Mouse (Mus musculus): ENCODE measurements around the gene Cfap65.
A peak's percentile ranks its signal among the peaks of the same experiment; 100 is the strongest.

The Cfap65 gene

DNA sequence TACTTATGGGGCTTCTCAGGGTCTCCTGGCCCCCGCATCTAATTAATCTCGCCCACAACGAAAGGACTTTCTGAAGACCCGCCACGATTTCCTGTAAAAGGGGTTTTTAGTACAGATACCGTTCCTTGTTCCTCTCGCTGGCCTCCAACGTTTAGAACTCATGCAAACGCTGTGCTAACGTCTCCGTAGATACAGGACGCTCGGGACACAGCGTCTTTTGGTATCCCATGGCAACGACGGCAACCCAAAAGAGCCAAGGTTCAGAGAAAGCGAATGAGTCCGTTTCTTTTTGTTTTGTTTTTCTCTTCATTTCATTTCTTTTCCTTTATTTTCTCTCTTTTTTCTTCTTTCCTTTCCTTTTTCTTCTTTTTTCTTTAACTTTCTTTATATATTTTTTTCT is at the start of gene Cfap65:
Cfap65 (minus strand) TSS at position 198 of the 400 bp plus-strand sequence.
- no peak for DNase-seq (ENCODE audit: low spot score in 2 of 2)

DNA sequence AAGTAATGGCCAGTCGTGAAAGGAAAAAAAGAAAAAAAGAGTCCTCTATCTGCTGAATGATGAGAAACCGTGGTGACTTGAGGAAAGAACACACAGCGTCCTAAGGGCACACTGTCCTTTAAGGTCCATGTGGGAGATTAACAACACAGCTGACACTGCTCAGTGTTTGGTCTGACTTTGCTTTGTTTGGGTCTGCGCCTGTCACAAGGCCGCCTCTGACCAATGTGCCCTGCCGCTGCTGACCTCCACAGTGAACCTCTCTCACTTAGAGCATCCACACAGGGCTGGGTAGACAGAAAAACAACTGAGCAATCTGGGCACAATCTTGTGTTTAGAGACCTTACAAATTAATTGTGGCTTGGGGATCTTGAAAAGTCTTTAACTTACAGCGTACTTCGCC is 41.6 kb upstream of the Cfap65 start:
- no peak for DNase-seq (ENCODE audit: low spot score in 2 of 2)

DNA sequence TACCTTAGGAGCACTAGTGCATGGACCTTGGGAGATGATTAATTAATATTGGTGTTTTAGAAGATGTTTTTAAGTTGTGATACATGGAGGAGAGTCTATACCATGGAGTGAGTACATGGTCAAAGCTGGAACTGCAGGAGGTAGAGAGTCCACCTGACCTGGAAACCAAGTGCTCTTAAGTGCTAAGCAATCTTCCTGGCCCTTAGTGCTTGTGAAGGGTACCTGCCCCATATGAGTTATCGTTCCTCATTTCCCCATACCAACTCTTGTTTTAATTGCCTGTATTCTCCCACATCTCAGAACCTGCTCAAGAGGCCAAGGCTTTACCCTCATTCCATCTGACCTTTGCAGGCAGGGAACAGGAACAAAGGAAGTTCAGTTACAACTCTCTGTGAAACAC is 40.5 kb upstream of the Cfap65 start:
- no peak for DNase-seq (ENCODE audit: low spot score in 2 of 2)

DNA sequence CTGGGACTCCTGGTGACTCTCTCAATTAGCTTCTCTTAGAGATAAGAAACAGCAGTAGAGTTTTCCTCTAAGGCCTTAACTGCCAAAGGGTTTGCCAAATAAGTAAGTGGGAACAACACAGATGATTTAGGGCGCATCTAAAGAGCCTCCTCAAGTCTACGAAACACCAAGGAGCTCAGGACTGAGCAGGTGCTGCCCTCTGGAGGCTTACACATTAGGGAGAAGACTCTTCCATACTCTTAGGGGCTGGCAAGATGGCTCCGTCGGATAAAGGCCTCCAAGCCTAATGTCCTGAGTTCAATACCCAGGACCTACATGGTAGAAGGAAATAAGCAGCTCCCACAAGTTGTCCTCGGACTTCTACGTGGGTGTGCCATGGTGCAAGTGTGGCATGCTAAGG is 38.2 kb upstream of the Cfap65 start:
- DNase-seq (ENCODE audit: low spot score in 2 of 2): no peak

DNA sequence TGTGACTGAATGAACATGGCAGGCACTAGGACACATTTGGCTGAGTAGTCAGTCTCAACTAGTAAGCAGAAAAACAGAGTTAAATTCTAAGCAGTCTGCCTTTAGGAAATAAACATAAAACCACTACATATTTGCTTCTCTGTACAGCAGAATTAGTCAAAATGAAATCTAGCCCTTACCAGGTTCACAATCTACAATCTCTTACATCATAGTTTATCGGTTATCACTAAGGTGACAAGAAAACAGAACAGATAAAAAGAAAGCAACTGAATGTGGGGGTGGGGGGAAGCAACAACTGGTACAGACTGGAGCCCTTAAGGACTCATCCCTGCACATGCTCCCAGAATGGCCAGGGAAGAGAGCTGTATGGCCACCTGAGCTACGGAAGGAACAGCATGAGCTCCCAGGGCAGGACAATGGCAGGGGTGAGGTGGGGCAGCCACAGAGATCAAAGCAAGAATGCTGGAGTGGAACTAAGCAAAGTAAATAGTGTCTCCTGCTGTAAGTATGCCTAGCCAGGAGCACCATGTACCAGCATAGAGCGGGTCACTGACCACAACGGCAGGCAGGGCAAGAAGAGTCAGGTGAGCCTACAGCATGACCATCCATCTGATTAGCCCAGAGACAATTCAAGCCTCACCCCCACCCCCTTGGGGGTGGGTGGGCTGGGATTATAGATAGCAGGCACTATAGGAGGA is 36.1 kb upstream of the Cfap65 start:
- no peak for DNase-seq (ENCODE audit: low spot score in 2 of 2)

DNA sequence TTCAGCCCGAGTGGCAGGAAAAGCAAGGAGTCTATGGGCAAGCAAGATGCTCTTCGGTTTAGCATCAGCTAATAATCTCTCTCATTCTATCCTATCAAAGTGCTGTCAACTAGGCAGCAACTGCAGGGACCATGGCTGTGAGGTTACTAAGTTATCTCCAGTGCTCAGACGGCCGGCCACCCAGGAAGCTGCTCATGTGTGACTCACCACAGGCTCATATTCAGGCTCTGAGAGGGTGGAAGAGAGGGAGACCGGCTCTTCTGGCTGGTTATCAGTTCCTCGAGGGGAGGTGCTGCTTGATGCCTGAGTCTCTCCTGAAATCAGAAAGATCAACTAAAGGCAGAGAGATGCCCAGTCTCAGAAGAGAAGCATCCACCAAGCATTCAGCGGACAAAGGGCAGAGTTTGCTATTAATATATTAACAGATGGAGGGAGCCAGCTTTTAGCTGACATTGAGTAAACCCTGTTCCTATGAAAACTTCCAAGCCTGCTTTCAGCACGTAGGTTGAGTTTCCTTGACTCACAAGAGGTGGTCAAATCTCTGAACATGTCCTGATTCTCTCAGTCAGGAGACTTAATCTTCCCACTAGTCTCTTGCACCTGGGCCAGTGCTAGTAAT is 32.7 kb upstream of the Cfap65 start:
- no peak for DNase-seq (ENCODE audit: low spot score in 2 of 2)

DNA sequence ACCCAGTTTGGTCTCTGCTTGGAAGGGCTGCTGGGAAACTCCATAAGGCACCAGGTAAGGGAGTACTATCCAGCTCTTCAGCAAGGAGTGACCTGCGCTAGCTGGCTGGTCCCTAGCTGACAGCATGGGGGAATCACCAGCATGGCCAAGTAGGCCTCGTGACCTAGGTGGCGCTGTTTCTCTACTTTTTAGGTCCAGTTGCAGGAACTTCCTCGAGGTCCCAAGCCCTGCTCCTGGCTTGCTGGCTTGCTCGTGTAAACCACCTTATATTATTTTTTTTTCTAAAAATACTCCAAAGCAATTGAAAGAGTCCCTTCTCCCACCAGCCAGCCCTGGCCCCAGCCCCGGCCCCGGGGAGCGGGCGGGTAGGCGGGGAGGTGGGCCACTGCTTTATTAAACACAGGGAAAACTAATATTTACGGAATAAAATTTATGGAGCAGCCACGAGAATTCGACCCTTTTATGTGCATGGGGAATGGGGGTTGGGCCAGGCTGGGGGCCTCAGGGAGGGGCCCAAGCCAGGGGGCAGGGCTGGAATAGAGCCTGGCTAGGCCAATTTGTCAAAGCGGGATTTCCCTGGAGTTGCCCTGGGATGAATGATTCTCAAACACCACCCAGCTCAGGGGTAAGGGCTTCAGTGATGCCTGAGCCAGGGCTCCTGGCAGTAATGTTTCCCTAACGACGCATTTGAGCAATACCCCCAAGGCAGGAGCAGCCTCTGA is 29.3 kb upstream of the Cfap65 start:
- DNase-seq (ENCODE audit: low spot score in 2 of 2): peak; percentile 64 to 80

DNA sequence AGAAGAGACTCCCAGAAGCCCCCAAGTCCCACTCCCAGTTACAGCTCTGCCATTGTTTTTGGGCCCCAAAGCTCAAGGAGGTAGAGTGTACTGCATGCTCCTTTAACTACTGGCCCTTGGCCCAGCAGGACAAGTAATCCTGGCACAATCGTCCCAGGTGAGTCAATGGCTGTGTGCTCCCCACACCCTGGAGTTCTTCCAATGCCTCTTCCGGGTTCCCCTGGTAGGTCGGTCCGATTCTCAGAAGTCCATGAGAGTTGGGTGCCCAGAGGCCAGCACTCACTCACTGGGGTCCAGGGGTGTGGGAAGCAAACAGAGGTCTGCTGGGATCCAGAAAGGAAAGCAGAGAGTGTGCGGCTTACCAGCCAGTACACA is 27.4 kb upstream of the Cfap65 start:
- no peak for DNase-seq (ENCODE audit: low spot score in 2 of 2)

DNA sequence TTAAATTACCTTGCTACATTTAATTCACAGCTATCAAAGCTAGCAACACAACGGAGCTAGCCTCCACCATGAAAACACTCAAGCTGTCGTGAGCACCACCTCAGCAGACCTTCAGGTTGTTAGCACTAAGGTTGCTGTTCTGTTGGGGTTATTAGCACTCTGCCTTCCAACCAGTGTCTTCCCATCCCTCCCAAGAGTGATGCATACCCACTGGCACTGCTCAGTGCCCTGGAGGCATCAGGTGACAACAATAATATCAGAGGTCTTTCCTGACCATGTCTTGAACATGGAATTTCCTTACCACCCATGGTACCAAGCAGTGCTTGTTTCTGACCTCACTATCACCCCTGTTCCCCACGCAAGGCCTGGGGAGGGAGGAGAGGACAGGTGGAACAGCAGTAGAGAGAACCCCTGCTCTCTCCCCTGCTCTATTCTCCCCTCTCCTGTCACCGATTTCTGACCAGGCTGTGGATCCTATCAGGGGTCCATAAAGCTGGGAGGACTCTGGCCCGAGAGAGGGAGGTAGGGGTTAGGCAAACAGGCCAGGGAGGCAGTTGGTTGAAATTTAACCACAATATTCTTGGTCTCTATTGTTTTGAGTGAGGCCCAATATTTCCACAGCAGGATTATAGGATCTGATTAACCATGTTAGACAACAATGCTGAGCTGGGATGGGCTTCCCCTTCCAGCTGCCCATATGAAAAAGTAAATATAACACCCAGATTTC is 26.9 kb upstream of the Cfap65 start:
- DNase-seq (ENCODE audit: low spot score in 2 of 2): no peak

DNA sequence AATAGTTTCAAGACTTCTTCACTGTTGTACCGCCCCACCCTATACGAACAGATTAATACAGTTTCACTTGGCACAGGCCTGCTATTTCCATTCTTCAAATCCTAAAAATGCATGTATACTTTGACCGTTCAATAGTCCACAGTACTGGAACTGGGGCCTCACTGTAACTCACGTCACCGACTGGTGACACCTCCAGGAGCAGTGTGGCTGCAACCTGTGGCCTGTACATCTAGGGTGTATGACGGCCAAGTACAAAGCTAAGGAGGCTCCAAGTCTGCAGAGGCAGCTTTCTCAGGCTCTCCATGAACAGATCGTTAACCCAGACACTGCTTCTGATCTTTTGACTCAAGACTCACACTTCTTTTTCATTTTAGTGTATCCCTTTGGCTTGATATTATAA is 26.3 kb upstream of the Cfap65 start:
- DNase-seq (ENCODE audit: low spot score in 2 of 2): no peak

DNA sequence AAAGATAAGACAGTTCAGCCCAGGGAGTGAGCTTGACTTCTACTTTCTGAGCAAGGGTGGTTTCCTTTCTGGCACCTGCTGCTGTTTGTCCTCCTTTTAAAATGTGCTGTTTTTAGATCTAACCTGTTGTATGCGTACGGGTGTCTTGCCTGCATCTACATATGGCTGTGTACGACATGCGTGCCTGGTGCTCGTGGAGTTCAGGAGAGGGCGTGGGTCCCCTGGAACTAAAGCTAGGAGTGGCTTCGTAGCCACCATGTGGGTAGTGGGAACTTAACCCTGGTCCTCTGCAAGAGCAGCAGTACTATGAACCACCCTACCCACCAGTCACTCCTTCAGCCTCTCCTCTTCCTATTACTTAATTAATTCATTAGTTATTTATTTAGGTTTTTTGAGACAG is 24.7 kb upstream of the Cfap65 start:
- no peak for DNase-seq (ENCODE audit: low spot score in 2 of 2)

DNA sequence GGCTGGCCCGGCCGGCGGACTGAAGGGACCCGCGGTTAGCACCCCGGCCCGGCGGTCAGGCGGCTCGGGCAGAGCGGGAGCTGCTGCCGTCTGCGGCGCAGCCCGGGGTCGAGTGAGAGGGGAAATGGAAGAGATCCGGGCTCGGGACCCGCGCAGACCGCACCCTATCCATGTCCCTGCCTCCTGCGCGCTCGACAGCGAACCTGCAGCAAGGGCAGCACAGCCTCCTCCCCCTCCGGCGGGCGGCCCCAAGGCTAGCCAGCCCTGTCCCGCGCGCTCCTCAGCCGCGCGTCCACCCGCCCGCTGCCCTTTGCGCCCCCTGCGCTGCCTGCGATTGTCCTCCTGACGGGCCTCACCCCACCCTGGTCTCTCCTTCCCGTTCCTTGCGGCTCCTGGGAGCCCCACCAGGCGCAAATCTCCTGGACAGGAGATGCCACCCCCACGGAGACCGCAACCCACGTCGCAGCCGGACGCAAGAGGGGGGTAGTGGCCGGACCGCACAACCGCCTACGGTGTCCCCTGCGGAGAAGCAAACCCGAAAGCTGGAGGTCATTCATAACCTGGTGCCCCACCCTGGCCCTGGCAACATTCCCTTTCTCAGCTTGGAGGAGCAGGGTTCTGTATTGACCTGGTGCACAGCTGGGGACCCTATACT is 16.3 kb upstream of the Cfap65 start, which contains the start of gene Ihh:
Ihh (minus strand) TSS at position 117 of the 655 bp plus-strand sequence.
- no peak for DNase-seq (ENCODE audit: low spot score in 2 of 2)

DNA sequence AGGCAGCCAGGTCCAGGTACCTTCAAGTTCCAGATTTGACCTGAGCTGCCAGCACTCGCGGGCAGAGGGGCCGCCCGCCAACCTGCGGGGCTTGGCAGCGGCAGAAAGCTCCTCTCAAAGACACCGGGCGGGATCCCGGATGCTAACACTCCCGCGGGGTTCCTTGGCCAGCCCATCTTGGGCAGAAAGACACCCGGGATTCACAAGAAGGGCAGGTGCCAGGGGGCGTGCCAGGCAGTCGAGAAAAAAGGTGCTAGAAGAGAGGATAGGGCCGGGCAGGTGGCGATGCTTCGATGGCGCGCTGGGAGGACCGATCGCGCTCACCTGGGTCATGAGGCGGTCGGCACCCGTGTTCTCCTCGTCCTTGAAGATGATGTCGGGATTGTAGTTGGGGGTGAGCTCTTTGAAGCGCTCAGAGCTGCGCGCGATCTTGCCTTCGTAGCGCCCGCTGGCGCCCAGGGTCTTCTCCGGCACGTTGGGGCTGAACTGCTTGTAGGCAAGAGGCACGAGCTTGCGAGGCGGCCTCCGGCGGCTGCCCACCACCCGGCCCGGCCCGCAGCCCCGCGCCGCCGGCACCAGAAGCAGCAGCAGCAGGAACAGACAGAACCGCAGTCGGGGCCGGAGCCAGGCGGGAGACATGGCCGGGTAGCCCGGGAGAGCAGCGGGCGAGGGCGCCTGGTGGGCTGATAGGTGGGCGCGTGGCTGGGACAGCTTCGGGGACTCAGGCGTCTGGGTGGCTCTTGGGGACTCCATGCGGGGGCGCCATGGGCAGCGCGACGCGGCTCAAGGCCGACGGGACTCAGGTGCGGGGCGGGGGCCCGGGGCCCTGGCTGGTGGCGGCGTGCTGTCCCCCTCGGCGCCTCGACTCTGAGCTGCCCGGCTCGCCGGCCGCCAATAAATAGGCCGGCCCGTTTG is 15.4 kb upstream of the Cfap65 start:
- no peak for DNase-seq (ENCODE audit: low spot score in 2 of 2)

DNA sequence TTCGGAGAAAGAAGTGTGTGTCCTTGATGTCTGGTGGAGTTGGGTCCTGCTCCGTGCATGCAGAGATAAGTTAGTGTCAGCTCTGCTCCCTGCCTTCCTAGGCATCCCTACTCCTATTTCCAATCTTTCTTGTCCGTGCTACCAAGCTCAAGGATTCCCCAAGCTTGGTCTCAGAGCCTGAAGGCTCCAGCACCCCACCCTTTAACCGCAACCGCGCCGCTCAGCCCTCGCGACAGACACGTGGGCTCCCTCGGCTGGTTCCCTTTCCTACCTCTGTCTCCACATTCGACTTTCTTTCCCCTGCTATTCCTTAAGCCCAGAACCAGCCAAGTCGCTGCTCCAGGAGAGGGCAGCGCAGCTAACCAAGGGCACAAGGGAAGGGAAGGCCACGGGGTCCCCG is 14.7 kb upstream of the Cfap65 start:
- DNase-seq (ENCODE audit: low spot score in 2 of 2): no peak

DNA sequence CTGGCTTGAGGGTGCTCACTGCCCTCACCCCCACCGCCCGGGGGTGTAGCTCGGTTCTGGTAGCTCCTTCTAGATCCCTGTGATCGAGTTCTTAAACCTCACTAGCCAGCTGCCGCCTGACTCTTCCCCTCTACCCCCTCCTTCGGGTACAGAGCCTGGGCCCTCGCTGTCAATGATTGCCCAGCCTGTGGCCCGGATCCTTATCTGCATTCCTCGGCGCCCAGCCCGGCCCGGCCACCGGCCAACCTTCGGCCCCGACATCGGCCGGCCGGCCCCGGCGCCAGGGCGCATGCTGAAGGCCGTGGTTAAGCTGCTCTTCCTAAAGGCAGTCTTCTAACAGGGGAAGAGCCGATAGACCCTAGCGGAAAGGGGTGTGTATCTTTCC is 14.3 kb upstream of the Cfap65 start:
- peak in 1 of 2 experiments; percentile 60 for DNase-seq (ENCODE audit: low spot score in 2 of 2)

DNA sequence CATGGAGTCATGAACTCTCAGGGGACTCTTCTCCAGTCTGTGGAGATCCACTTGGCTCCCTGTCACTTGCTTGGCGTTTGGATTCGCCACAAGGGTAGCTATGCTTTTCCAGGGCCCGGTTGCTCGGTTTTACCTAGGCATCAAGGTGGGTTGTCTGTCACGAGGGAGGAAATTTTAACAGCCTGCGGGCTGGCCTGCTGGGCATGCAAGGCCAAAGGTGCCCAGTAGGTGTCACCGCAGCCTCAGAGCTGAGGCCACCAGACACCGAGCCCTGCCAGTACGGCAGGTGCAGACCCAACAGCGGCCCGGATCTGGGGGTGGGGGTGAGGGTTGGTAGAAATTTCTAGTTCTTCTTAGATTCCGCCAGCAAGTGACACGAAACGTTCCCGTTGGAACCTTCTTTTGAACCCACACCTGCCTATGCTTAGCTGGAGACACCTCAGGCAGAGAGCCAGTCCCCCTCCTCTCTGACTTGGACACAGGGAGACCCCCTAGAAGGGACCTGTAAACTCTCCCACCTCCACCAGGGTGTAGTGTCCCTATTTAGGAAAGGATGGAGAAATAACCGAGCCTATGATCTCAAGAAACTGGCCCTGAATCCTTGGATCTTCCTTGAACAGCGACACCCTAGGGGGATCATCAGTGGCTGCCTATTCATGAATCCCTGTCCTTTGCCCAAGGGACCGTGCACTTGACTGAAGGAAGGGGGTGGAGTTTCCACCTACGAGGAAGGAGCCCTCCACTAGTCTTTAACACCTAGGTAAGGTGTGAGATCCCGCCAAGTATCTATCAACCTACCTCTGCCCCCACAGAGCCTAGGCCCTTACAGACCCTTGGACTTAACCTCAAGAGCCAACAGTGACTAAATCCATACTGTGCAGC is 13.6 kb upstream of the Cfap65 start:
- peak; percentile 56 to 62 for DNase-seq (ENCODE audit: low spot score in 2 of 2)

DNA sequence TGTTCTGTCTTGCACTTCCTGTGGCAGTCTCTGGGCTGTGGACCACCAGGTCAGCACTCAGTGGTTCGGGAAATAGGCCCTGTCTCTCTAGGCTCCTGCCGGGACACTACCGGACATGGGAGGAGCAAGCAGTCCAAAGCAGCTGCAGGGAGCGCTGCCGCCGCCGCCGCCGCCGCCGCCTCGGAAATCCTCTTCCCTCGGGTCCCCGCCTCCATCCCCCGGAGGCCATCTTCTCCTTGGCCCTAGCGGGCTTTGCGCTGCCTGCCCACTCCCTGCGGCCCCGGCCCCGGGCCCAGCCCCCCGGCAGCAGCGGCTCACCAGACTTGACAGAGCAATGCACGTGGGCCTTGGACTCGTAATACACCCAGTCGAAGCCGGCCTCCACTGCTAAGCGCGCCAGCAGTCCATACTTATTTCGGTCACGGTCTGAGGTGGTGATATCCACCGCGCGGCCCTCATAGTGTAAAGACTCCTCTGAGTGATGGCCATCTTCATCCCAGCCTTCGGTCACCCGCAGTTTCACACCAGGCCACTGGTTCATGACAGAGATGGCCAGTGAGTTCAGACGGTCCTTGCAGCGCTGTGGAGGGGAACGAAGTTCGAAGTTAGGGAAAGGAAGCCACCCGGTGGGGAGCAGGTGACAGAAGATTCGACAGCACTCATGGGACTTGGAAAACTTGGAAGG is 12.7 kb upstream of the Cfap65 start:
- DNase-seq (ENCODE audit: low spot score in 2 of 2): no peak

DNA sequence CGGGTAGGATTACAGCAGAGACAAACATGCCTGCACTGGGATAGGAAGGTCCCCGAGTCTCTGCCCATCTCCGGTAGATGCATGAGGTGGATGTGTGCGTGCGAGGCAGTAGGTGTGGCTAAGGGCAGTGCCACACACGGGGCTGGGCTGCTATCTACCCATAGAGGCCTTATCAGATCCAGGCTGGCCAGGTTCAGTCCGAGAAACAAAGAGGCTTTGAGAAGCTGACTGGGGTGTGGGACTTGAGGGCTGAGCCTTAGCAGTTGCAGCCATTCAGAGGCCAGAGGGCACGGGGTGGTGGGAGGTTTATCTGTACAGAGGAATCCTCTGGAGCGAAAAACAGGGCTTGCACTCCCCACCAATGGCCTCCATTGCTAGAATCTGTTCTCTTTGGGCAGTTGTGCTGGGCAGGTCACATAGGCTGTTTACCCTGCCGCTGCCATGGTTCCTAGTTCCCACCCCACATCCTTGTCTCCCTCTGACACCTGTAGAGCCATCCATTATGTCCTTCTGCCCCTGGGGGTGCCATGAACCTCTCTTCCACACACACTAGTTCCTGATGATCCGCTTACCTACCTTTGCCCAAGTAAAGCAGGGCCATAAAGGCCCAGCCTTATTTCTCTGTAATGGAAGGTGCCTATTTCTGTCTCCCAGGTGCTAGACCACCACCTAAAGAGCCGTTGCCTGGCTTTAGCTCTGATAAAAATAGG is 6.4 kb upstream of the Cfap65 start:
- DNase-seq (ENCODE audit: low spot score in 2 of 2): no peak

DNA sequence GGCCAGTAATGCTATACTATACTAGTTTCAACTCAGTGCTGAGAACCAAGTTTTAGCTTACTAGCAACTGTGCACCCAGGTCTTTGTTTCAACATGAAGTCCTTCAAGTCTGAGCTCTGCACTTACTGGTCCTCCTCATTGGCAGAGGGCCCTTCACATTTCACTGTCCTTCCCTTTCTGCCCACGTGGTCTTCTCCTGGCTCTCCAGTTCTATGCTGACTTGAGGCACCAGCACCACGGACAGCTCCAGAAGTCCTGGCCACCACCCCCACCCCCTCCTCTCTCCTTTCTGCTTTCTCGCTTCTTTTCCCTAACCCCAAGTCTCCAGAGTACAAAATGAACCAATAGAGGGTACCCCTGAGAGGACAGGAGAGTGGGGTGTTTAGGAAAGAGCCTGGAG is 4.4 kb upstream of the Cfap65 start:
- no peak for DNase-seq (ENCODE audit: low spot score in 2 of 2)
